Mouse (Mus musculus): ENCODE data around the gene Amn1. TPM values are rescaled to one million over a fixed set of nuclear protein-coding genes. Genes with fewer than 3 reads are reported as not detected.
"Not testable (repeated sequence)": the region's sequence is repeated elsewhere in the genome, so short reads cannot be mapped to it uniquely, and the experiment has no call there.

Gene Amn1
- polyA plus RNA-seq, 1 experiment from 2014 or later, result 61.7 TPM

DNA sequence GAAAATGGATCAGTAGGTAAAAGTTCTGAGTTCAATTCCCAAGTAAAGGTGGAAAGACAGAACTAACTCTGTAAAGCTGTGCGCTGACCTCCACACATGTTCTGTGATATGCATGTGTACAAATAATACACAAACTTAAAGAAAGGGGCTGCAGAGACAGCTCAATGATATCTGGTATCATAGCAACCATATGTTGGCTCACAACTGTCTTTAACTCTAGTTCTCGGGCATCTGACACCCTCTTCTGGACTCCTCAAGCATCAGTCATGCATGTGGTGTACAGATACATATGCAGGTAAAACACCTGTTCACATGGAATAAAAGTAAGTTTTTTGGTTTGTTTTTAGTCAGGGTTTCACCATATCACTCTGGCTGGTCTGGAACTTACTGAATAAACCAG lies 20.1 kb downstream of the Amn1 start:
- H3K27ac ChIP-seq (ENCODE audit: low read depth, low read length), result no peak overlapping the region
- WGBS, result 91% methylated on average over 2 of the region's 2 CpGs
- no peak overlapping the region for H3K4me3 ChIP-seq (ENCODE audit: low read depth, low read length)
- H3K4me2 ChIP-seq (ENCODE audit: low read depth), result no peak overlapping the region
- ATAC-seq (ENCODE audit: insufficient read depth, low FRiP score, low TSS enrichment), result no peak
- no peak for DNase-seq (ENCODE audit: low spot score)
- H3K4me1 ChIP-seq (ENCODE audit: control insufficient read depth, insufficient read depth, low read length), result no peaks in the 10 kb centered on the region
- H3K27me3 ChIP-seq (ENCODE audit: control insufficient read depth, insufficient read depth, low read length), result no peaks in the 10 kb centered on the region
- H3K9ac ChIP-seq (ENCODE audit: low read length), result no peak overlapping the region
- H3K36me3 ChIP-seq (ENCODE audit: control insufficient read depth, insufficient read depth, low read length), result peaks cover 8% of the 10 kb centered on the region; the same call in 1 of the 2 replicates
- no peaks in the 10 kb centered on the region for H3K9me3 ChIP-seq (ENCODE audit: control insufficient read depth, low read length)

DNA sequence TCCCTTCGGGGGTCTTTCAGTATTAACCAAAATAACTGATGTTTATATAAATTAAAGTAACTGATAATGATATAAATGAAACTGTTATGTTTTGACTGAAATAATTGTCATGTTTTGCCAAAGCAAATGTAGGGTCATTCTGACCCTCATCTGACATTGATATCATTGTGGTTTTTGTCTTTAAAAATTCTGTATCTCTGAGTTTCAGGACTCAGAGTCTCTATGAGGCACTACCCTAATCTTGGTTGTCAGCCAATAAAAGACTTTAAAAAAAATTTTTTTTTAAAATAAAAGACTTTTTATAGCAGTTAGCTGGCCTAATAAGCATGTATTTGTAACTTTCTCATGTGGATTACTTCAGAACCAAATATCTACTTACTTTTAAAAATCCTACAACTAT lies 20.8 kb downstream of the Amn1 start:
- H3K4me2 ChIP-seq (ENCODE audit: low read depth), result no peak overlapping the region
- DNase-seq (ENCODE audit: low spot score) (no peak), ATAC-seq (ENCODE audit: insufficient read depth, low FRiP score, low TSS enrichment) (no peak)
- no peaks in the 10 kb centered on the region for H3K4me1 ChIP-seq (ENCODE audit: control insufficient read depth, insufficient read depth, low read length)
- no peak overlapping the region for H3K9ac ChIP-seq (ENCODE audit: low read length)
- peaks cover 8% of the 10 kb centered on the region; the same call in 1 of the 2 replicates for H3K36me3 ChIP-seq (ENCODE audit: control insufficient read depth, insufficient read depth, low read length)
- WGBS, result 93% methylated on average over 1 of the region's 1 CpGs
- H3K9me3 ChIP-seq (ENCODE audit: control insufficient read depth, low read length), result no peaks in the 10 kb centered on the region
- H3K27me3 ChIP-seq (ENCODE audit: control insufficient read depth, insufficient read depth, low read length), result no peaks in the 10 kb centered on the region
- H3K27ac ChIP-seq (ENCODE audit: low read depth, low read length), result no peak overlapping the region
- H3K4me3 ChIP-seq (ENCODE audit: low read depth, low read length), result no peak overlapping the region

DNA sequence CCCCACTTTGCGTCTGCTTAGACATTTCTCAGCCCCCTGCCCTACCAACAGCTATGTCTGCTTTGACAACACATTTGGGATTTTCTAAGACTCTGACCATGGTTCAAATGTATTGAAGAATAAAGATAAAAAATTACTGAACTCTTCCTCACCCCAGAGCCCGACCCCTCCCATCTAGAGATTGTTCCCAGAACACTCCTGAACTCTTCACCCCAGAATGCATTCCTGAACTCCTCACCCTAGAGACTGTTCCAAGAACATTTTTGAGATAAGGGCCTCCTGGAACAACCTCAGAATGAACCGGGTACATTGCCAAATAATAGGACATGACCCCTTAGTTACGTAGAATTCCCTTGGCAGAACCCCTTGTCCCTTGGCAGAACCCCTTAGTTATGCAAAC lies 21.5 kb downstream of the Amn1 start:
- H3K9ac ChIP-seq (ENCODE audit: low read length); H3K4me3 ChIP-seq (ENCODE audit: low read depth, low read length); H3K27me3 ChIP-seq (ENCODE audit: control insufficient read depth, insufficient read depth, low read length); H3K4me1 ChIP-seq (ENCODE audit: control insufficient read depth, insufficient read depth, low read length); H3K27ac ChIP-seq (ENCODE audit: low read depth, low read length); DNase-seq (ENCODE audit: low spot score); H3K9me3 ChIP-seq (ENCODE audit: control insufficient read depth, low read length); ATAC-seq (ENCODE audit: insufficient read depth, low FRiP score, low TSS enrichment); H3K36me3 ChIP-seq (ENCODE audit: control insufficient read depth, insufficient read depth, low read length); H3K4me2 ChIP-seq (ENCODE audit: low read depth): not testable (repeated sequence)
- WGBS, result 91% methylated on average over 3 of the region's 4 CpGs

DNA sequence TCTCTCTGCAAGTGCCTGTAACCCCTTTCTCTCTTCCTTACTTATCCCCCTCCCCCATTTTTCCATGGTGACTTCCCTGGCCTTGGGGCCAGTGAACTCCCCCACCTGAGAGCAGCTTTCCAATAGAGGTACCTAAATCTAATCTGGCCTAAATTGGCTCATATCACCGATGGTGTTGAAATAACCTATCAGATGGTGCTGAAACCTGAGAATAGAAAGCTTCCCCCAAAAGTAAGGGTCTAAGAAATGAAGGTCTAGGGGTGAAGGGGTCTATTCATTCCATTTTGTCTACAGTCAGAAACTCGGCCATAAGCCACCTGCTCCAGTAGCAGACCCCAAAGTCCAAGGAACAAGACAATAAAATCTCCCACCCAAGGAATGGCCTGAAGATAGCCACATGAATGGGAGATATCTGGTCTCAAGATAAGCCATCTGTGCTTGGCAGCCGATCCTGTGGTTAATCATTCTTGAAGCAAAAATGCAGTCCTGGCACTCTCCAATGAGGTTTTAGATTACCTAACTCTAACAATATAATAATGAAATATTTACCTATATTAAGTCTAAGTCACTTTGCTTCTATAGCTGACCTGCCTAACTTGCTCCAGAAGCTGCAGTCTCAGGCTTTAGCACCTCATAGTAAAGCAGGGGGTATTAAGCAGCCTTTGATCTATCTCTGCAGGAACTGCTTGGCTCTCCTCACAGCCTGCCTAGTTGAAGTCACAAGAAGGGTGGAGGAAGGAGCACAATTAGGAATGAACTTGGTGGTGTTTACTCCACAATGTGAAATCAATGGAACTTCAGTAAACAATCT lies 33.3 kb downstream of the Amn1 start:
- Histone ChIP-seq H3K36me3 (ENCODE audit: control insufficient read depth, insufficient read depth, low read length) (peaks cover 2% of the 10 kb centered on the region; the same call in 1 of the 2 replicates), H3K4me1 (ENCODE audit: control insufficient read depth, insufficient read depth, low read length) (no peaks in the 10 kb centered on the region), H3K9ac (ENCODE audit: low read length) (no peak overlapping the region), H3K9me3 (ENCODE audit: control insufficient read depth, low read length) (no peaks in the 10 kb centered on the region), H3K27me3 (ENCODE audit: control insufficient read depth, insufficient read depth, low read length) (no peaks in the 10 kb centered on the region), H3K4me2 (ENCODE audit: low read depth) (no peak overlapping the region), H3K4me3 (ENCODE audit: low read depth, low read length) (no peak overlapping the region), H3K27ac (ENCODE audit: low read depth, low read length) (no peak overlapping the region)
- ATAC-seq (ENCODE audit: insufficient read depth, low FRiP score, low TSS enrichment) (no peak), DNase-seq (ENCODE audit: low spot score) (no peak)
- 52% methylated on average over 3 of the region's 3 CpGs for WGBS

DNA sequence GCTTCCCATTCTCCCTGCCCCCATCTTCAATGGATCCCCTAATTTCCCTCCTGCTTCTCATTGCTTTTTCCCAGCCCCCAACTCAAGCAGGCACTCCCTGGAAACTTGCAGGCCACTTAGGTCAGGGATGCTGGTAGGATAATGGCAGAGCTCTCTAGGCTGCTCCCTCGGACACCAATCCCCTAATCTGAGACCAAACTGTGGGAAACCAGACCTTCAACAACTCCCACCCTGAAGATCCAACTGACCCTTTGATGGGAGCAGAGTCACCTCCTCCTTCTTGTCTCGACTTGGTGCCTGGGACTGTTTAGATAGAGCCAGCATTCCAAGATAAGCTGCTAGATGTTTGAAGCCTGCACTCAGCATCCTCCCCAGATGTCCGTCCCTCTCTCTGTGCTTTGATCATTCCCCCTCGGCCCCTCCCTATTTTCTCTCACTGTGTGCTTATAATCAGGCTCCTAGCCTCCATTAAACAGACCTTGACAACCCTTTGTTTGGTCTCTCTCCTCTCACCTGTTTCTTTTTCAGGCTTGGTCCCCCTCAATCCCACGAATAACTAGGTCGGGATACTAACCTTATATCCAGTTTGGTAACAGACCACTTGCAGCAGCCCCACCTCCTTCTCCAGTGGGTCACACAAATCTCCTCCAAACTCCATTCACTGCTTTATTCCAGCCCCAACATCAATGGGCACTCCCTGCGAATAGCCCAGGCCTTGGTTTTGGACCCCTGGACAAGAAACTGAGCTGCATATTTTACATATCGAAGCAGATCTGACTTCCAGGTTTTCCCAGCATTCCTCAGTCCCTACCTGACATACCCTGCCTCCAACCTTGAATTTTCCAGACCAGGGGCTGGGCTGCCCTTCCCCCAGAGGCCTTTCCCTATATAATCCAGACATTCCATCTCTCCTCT lies 34.1 kb downstream of the Amn1 start:
- no peaks in the 10 kb centered on the region for H3K4me1 ChIP-seq (ENCODE audit: control insufficient read depth, insufficient read depth, low read length)
- ATAC-seq (ENCODE audit: insufficient read depth, low FRiP score, low TSS enrichment) (no peak), DNase-seq (ENCODE audit: low spot score) (no peak)
- H3K36me3 ChIP-seq (ENCODE audit: control insufficient read depth, insufficient read depth, low read length), result peaks cover 2% of the 10 kb centered on the region; the same call in 1 of the 2 replicates
- no peak overlapping the region for H3K9ac ChIP-seq (ENCODE audit: low read length)
- no peaks in the 10 kb centered on the region for H3K27me3 ChIP-seq (ENCODE audit: control insufficient read depth, insufficient read depth, low read length)
- H3K4me3 ChIP-seq (ENCODE audit: low read depth, low read length), result no peak overlapping the region
- no peaks in the 10 kb centered on the region for H3K9me3 ChIP-seq (ENCODE audit: control insufficient read depth, low read length)
- H3K4me2 ChIP-seq (ENCODE audit: low read depth), result no peak overlapping the region
- WGBS, result 12% methylated on average over 8 of the region's 8 CpGs
- H3K27ac ChIP-seq (ENCODE audit: low read depth, low read length), result no peak overlapping the region

DNA sequence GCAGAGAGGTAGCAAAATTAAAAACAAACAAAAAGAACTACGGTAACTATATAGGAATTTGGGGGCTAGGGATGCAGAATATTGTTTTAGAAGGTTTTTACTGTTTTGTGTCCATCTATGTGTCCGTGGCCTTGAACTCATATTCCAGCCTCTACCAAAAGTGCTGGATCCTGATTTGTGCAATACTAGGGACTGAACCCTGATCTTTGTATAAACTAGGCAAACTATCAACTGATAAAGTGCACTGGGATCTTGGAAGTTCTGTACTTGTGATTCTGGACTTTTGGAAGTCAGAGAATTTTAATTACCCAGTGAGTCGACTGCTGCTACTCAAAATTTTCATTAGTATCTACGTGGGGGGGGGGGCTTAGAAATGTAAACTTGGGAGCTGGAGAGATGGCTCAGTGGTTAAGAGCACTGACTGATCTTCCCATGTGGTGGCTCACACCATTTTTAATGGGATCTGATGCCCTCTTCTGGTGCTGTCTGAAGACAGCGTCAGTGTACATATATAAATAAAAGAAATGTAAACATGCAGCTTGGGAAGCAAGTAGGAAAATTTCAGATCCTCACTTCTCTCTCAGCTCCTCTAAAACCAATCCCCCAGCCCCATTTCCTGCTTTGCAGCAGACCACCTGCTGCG lies 34.9 kb downstream of the Amn1 start:
- H3K36me3 ChIP-seq (ENCODE audit: control insufficient read depth, insufficient read depth, low read length), result peaks cover 2% of the 10 kb centered on the region; the same call in 1 of the 2 replicates
- H3K27me3 ChIP-seq (ENCODE audit: control insufficient read depth, insufficient read depth, low read length), result no peaks in the 10 kb centered on the region
- no peak overlapping the region for H3K4me2 ChIP-seq (ENCODE audit: low read depth)
- H3K4me1 ChIP-seq (ENCODE audit: control insufficient read depth, insufficient read depth, low read length), result no peaks in the 10 kb centered on the region
- DNase-seq (ENCODE audit: low spot score) (no peak), ATAC-seq (ENCODE audit: insufficient read depth, low FRiP score, low TSS enrichment) (no peak)
- no peaks in the 10 kb centered on the region for H3K9me3 ChIP-seq (ENCODE audit: control insufficient read depth, low read length)
- no peak overlapping the region for H3K27ac ChIP-seq (ENCODE audit: low read depth, low read length)
- WGBS, result 39% methylated on average over 6 of the region's 6 CpGs
- H3K4me3 ChIP-seq (ENCODE audit: low read depth, low read length), result no peak overlapping the region
- no peak overlapping the region for H3K9ac ChIP-seq (ENCODE audit: low read length)

DNA sequence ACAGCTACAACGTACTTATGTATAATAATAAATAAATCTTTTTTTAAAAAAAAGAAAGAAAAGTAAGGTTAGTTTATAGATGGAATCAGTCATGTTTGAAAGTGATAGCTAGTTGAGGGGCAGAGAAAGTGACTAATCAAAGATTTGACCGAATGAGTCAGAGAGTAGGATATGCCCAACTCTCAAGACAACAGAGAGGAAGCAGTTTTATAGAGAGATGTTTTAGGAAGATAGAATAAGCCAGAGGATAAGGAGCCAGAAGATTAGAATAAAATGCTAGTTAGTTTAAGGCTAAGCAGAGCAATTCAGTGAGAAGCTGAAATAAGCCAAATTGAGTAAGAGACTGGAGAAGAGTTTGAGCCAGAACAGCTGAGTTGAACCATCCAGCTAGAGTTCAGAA lies 36.4 kb downstream of the Amn1 start:
- H3K9me3 ChIP-seq (ENCODE audit: control insufficient read depth, low read length), result no peaks in the 10 kb centered on the region
- H3K4me3 ChIP-seq (ENCODE audit: low read depth, low read length), result no peak overlapping the region
- peaks cover 2% of the 10 kb centered on the region; the same call in 1 of the 2 replicates for H3K36me3 ChIP-seq (ENCODE audit: control insufficient read depth, insufficient read depth, low read length)
- no peaks in the 10 kb centered on the region for H3K27me3 ChIP-seq (ENCODE audit: control insufficient read depth, insufficient read depth, low read length)
- H3K4me1 ChIP-seq (ENCODE audit: control insufficient read depth, insufficient read depth, low read length), result no peaks in the 10 kb centered on the region
- no peak overlapping the region for H3K4me2 ChIP-seq (ENCODE audit: low read depth)
- DNase-seq (ENCODE audit: low spot score) (no peak), ATAC-seq (ENCODE audit: insufficient read depth, low FRiP score, low TSS enrichment) (no peak)
- 96% methylated on average over 2 of the region's 2 CpGs for WGBS
- no peak overlapping the region for H3K9ac ChIP-seq (ENCODE audit: low read length)
- H3K27ac ChIP-seq (ENCODE audit: low read depth, low read length), result no peak overlapping the region

DNA sequence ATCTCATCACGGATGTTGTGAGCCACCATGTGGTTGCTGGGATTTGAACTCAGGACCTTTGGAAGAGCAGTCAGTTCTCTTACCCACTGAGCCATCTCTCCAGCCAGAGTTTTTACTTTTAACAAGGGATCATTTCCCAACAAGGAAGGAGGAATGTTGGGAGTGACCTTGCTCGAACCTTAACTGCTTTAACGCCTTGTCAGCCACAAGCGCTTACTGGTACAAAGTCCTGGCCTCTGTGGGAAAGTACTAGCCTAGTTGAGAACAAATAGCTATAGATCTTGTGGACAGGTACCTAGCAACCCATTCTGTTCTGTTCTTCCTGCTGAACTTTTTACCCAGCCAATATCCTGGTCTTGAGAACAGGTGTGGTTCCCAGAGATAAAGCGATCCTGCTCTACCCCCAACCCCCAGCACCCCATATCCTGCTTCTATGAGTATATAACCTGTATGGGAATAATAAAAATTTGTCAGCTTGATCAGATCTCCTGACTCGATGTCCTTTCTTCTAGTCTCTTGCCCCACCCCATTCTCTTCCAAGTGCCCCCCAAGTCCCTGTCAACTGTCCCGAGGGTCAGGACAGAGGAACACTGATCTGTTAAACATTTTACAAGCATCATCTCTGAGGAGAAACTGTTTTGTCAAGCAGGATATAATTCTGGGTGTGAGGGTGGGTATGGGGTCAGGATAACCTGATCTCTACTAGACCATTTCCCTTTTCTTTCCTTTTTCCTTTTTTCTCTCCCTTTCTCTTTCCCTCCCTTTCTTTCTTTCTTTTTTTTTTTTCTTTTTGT lies 39.9 kb downstream of the Amn1 start:
- H3K4me3 ChIP-seq (ENCODE audit: low read depth, low read length), result no peak overlapping the region
- no peaks in the 10 kb centered on the region for H3K4me1 ChIP-seq (ENCODE audit: control insufficient read depth, insufficient read depth, low read length)
- no peak overlapping the region for H3K4me2 ChIP-seq (ENCODE audit: low read depth)
- no peak overlapping the region for H3K27ac ChIP-seq (ENCODE audit: low read depth, low read length)
- 82% methylated on average over 7 of the region's 7 CpGs for whole genome bisulfite sequencing
- ATAC-seq (ENCODE audit: insufficient read depth, low FRiP score, low TSS enrichment) (no peak), DNase-seq (ENCODE audit: low spot score) (no peak)
- H3K9ac ChIP-seq (ENCODE audit: low read length), result no peak overlapping the region
- no peaks in the 10 kb centered on the region for H3K9me3 ChIP-seq (ENCODE audit: control insufficient read depth, low read length)
- H3K36me3 ChIP-seq (ENCODE audit: control insufficient read depth, insufficient read depth, low read length), result peaks cover 2% of the 10 kb centered on the region; the same call in 1 of the 2 replicates
- H3K27me3 ChIP-seq (ENCODE audit: control insufficient read depth, insufficient read depth, low read length), result no peaks in the 10 kb centered on the region

Data from neural tube, embryonic 11.5 days (tissue).